Mouse (Mus musculus) embryo, embryonic 11 days (tissue): ENCODE results near the gene Lrrc8e.
A peak's percentile ranks its signal among the peaks of the same experiment; 100 is the strongest.

Source experiments
- DNase-seq: peaks from one replicate; pipeline ENCODE4 v3.0.0-alpha.2; 2015

The Lrrc8e gene

GRCm38 (mm10) chr8:4226739-4227347 lies at the start of gene Lrrc8e:
Gene Lrrc8e, plus strand, starts transcription at chr8:4226827.
- peak; percentile 9 for DNase-seq

- no peak for DNase-seq
Measured at GRCm38 (mm10) chr8:4183409-4183808, 43.2 kb upstream of the Lrrc8e start.

GRCm38 (mm10) chr8:4186151-4186550 lies 40.5 kb upstream of the Lrrc8e start:
- DNase-seq: no peak

GRCm38 (mm10) chr8:4188605-4189004 lies 38.0 kb upstream of the Lrrc8e start:
- no peak for DNase-seq

GRCm38 (mm10) chr8:4189031-4189722 lies 37.5 kb upstream of the Lrrc8e start:
- no peak for DNase-seq

GRCm38 (mm10) chr8:4192305-4192704 lies 34.3 kb upstream of the Lrrc8e start:
- DNase-seq: peak; percentile 7

- DNase-seq: peak; percentile 91
Measured at GRCm38 (mm10) chr8:4192807-4193587, 33.6 kb upstream of the Lrrc8e start.

- DNase-seq: no peak
Measured at GRCm38 (mm10) chr8:4193588-4193894, 33.1 kb upstream of the Lrrc8e start.

- no peak for DNase-seq
Measured at GRCm38 (mm10) chr8:4201321-4201720, 25.3 kb upstream of the Lrrc8e start.

GRCm38 (mm10) chr8:4205246-4206123 lies 21.1 kb upstream of the Lrrc8e start:
- DNase-seq: peak; percentile 18

GRCm38 (mm10) chr8:4206182-4207015 lies 20.2 kb upstream of the Lrrc8e start:
- DNase-seq: peak; percentile 29

- no peak for DNase-seq
Measured at GRCm38 (mm10) chr8:4207016-4207350, 19.6 kb upstream of the Lrrc8e start.

- no peak for DNase-seq
Measured at GRCm38 (mm10) chr8:4211097-4211496, 15.5 kb upstream of the Lrrc8e start.

- peak; percentile 39 for DNase-seq
Measured at GRCm38 (mm10) chr8:4212809-4213209, 13.8 kb upstream of the Lrrc8e start.

- DNase-seq: peak; percentile 63
Measured at GRCm38 (mm10) chr8:4213210-4214005, 13.2 kb upstream of the Lrrc8e start.

GRCm38 (mm10) chr8:4214006-4214980 lies 12.3 kb upstream of the Lrrc8e start:
- DNase-seq: peak; percentile 68

- DNase-seq: peak; percentile 15
Measured at GRCm38 (mm10) chr8:4216296-4216695, 10.3 kb upstream of the Lrrc8e start.

- peak; percentile 84 for DNase-seq
Measured at GRCm38 (mm10) chr8:4216791-4217621, 9.6 kb upstream of the Lrrc8e start, which contains the start of gene Prr36. Gene Prr36, minus strand, starts transcription at chr8:4217459.

GRCm38 (mm10) chr8:4219617-4220016 lies 7.0 kb upstream of the Lrrc8e start:
- DNase-seq: no peak
